Mouse (Mus musculus): ENCODE measurements at regions not wholly inside any gene's neighbourhood (a gene's known extent, or its start where the extent isn't known, plus 50 kb on each side); places are given as distances from the start of the nearest gene placed in this dataset.

GRCm38 (mm10) chr3:21218936-21219335, 852.0 kb upstream of the Agtr1b start:
- no peak for DNase-seq (ENCODE audit: low spot score)

- DNase-seq (ENCODE audit: low spot score): no peak
These were observed 835.3 kb upstream of the Tbl1xr1 start for GRCm38 (mm10) chr3:21241184-21241583.

- DNase-seq (ENCODE audit: low spot score): no peak
These were observed 820.2 kb upstream of the Tbl1xr1 start for GRCm38 (mm10) chr3:21256129-21256760.

- DNase-seq (ENCODE audit: low spot score): no peak
These were observed 813.1 kb upstream of the Tbl1xr1 start for GRCm38 (mm10) chr3:21263317-21263716.

GRCm38 (mm10) chr3:21265491-21265890, 811.0 kb upstream of the Tbl1xr1 start:
- no peak for DNase-seq (ENCODE audit: low spot score)

GRCm38 (mm10) chr3:21268429-21269129, 807.9 kb upstream of the Tbl1xr1 start:
- no peak for DNase-seq (ENCODE audit: low spot score)

- DNase-seq (ENCODE audit: low spot score): no peak
These were observed 807.4 kb upstream of the Tbl1xr1 start for GRCm38 (mm10) chr3:21269130-21269440.

GRCm38 (mm10) chr3:21270788-21271187, 805.7 kb upstream of the Tbl1xr1 start:
- no peak for DNase-seq (ENCODE audit: low spot score)

GRCm38 (mm10) chr3:21272219-21272618, 804.2 kb upstream of the Tbl1xr1 start:
- DNase-seq (ENCODE audit: low spot score): no peak

- DNase-seq (ENCODE audit: low spot score): no peak
These were observed 783.7 kb upstream of the Tbl1xr1 start for GRCm38 (mm10) chr3:21292774-21293173.

- DNase-seq (ENCODE audit: low spot score): no peak
These were observed 783.1 kb upstream of the Tbl1xr1 start for GRCm38 (mm10) chr3:21293308-21293707.

GRCm38 (mm10) chr3:21294776-21295175, 781.7 kb upstream of the Tbl1xr1 start:
- DNase-seq (ENCODE audit: low spot score): no peak

GRCm38 (mm10) chr3:21296581-21297110, 779.8 kb upstream of the Tbl1xr1 start:
- no peak for DNase-seq (ENCODE audit: low spot score)

- DNase-seq (ENCODE audit: low spot score): no peak
These were observed 751.0 kb upstream of the Tbl1xr1 start for GRCm38 (mm10) chr3:21325329-21325896.

- no peak for DNase-seq (ENCODE audit: low spot score)
These were observed 734.5 kb upstream of the Tbl1xr1 start for GRCm38 (mm10) chr3:21341916-21342315.

GRCm38 (mm10) chr3:21343095-21343494, 733.4 kb upstream of the Tbl1xr1 start:
- no peak for DNase-seq (ENCODE audit: low spot score)

GRCm38 (mm10) chr3:21349421-21349820, 727.0 kb upstream of the Tbl1xr1 start:
- no peak for DNase-seq (ENCODE audit: low spot score)

- no peak for DNase-seq (ENCODE audit: low spot score)
These were observed 720.3 kb upstream of the Tbl1xr1 start for GRCm38 (mm10) chr3:21356150-21356549.

GRCm38 (mm10) chr3:21356831-21357712, 719.4 kb upstream of the Tbl1xr1 start:
- DNase-seq (ENCODE audit: low spot score): no peak

GRCm38 (mm10) chr3:21358068-21358467, 718.4 kb upstream of the Tbl1xr1 start:
- no peak for DNase-seq (ENCODE audit: low spot score)

GRCm38 (mm10) chr3:21361069-21361468, 715.4 kb upstream of the Tbl1xr1 start:
- no peak for DNase-seq (ENCODE audit: low spot score)

GRCm38 (mm10) chr3:21379816-21380215, 696.6 kb upstream of the Tbl1xr1 start:
- no peak for DNase-seq (ENCODE audit: low spot score)
